Mouse (Mus musculus) heart, postnatal 14 days (tissue): ENCODE data around the gene Fat2. TPM values are rescaled to one million over a fixed set of nuclear protein-coding genes. Genes with fewer than 3 reads are reported as not detected.

Experiments
- DNase-seq, 2 experiments: peaks; one replicate each; pipeline ENCODE4 v3.0.0; 2021 to 2022
- intact Hi-C: fragments of 180-260 bp; cut with DNase I; formaldehyde crosslinking; loops from one replicate; pipeline ENCODE4 v1.15.1; 2025
- total RNA-seq, 2 experiments: library from RNA; stranded (reverse); gene quantifications; 2 replicates each; pipeline ENCODE4 v1.2.3; 2021

Gene Fat2
- total RNA-seq, 2 experiments from 2014 or later = 0.07 to 0.10 TPM

DNA sequence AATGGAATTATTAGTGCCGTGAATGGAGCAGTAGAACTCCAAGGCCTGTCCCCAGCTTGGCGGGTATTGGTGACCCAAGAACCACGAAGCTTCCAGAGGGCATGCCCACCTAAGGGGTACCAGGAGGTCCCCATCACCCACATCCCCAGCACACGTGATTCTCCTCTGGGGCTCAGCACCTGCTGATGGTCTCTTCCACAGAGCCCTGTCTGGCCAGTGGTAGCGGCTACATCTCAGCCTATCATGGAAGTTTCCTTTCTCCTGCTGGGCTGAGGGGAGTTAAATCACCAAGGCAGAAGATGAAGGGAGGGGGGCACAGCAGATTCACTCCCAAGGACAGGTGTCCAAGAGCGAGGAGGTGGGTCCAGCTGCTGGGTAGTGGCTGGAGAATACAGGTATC, 2.3 kb downstream of the Fat2 start:
- no peak for DNase-seq
- intact Hi-C loops = no loop called here

DNA sequence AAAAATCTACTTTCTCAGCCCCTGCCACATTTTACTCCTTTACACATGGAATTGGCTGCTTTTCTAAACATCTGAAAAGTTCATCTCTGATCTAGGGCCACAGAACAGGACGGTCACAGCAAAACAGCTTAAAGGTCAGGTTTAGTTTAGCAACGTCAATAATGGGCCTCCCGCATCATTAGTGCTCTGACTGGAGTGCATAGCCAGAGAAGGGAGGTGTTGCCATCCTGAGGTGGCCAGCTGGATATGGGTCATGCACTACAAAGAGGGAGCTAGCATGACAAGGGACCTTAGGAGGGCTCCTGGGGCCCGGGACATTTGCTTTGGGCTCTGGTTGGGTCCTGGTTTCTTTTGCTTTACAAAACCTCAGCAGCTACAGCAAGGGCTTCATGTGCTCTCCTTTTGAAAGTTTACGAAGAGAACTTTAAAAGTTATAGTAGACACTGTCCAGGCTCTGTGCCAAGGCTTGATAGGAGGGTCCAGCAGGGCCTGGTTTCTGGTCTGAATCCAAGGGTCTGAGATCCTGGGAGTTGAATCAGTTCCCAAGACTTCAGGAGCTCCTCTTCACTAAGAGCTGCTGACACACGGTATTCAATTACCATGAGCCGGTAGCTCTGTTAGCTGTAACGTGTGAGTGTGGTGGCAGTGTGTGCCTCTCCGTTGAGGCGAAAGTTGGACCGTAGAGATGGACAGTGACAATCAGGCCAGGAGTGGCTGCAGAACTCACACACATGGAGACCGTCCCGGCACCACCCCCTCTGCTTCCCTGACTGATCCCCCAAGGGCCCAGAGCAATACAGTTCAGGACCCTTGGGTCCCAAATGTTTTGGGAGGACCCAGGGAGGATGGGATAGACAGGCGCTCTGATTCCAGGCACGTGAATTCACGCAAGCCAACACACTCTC, 6.2 kb downstream of the Fat2 start:
- DNase-seq = peak in 1 of 2 experiments; percentile 29
- intact Hi-C loops = no loop called here

- intact Hi-C loops = no loop called here
- no peak for DNase-seq
Observed at GRCm38 (mm10) chr11:55327558-55328409, 8.6 kb downstream of the Fat2 start.

DNA sequence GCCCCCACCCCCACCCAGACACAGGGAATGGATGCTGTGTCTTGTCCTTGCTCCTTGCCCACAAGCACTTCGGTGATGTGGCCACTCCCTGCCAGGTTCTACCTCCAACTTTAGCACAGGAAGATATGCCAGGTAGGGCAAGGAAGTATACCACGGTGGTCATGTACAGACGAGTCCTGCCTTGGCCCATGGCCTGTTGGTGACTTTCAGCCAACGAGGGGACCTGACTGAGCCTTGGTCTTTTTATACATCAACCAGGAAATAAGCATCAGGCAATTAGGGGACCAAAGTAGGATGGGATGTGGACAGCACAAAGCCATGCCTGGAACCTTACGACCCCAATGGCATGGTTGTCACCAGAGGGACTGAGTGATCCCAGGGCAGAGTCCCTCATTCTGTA, 9.3 kb downstream of the Fat2 start:
- intact Hi-C loops = no loop called here
- no peak for DNase-seq

DNA sequence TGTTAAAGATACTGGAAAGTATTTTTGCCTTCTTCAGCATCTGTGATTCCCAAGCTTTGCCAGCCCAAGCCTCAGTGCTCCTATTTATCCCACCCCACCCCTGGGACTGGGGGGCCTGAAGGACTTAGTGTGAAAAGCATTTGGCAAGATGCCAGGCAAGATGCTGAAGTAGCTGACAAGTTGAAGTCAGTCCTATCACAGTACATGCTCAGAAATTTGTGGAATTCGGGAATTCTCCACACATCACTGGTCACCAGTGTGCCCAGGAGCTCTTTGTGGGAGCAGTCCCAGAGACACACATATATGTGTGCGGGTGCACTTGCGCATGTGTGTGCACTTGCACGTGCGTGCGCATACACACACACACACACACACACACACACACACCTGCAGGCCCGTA, 10.2 kb downstream of the Fat2 start:
- DNase-seq = no peak
- intact Hi-C loops = no loop called here

DNA sequence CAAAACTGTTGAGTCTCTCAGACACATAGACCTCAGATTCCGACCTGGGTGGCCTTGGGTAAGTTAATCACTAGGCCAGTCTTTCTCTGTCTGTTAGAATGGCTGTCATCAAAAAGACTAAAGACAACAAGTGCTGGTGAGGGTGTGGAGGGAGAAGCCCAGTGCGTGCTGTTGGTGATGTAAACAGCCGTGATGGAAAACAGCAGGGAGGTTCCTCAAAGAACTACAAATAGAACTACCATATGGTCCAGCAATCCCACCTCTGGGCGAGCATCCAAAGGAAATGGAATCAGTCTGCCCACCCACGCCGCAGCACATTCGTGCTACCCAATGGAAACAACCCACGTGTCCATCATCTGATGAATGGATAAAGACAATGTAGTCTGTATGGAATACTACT, 12.5 kb downstream of the Fat2 start:
- peak in 1 of 2 experiments; percentile 13 for DNase-seq
- intact Hi-C loops = no loop called here

- intact Hi-C loops = no loop called here
- DNase-seq = no peak
Observed at GRCm38 (mm10) chr11:55320990-55321389, 15.4 kb downstream of the Fat2 start.

DNA sequence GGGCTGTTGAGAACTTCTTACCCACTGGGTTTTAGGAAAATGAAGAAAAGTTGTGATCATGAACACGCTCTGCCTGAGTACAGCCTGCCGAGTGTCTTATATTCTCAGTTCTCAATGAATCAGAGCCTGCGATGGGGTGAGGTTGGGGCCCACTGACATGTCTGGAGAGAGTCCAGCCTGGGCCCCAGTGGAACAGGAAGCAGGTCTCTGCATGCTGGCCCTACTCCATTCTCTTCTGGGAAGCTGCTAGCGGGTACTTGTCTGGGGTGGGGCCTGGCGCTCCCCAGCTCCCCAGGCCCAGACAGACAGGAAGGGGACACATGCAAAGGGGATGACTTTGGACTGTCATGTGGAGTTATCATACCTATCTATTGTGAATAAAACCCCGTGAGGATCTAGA, 20.4 kb downstream of the Fat2 start:
- intact Hi-C loops = no loop called here
- DNase-seq = no peak

DNA sequence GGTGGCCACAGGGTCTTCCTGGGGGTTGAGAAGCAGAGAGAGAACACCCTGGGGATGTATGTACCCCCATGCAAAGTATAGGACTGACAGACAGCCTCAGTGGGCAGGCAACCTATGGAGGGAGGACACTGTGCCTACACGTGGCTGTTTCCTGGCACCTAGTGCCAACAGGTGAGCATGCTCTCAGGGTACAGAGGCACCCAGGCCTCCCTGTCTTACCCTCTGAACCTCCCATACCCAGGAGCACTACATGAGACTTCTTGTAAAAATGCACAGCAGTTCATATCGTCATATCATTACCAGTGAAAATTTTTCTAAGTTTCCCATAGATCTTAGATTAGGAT, 21.7 kb downstream of the Fat2 start:
- no peak for DNase-seq
- intact Hi-C loops = no loop called here

- intact Hi-C loops = no loop called here
- DNase-seq = no peak
Observed at GRCm38 (mm10) chr11:55313768-55314703, 22.3 kb downstream of the Fat2 start.

- DNase-seq = no peak
- intact Hi-C loops = no loop called here
Observed at GRCm38 (mm10) chr11:55302350-55302749, 34.0 kb downstream of the Fat2 start.

DNA sequence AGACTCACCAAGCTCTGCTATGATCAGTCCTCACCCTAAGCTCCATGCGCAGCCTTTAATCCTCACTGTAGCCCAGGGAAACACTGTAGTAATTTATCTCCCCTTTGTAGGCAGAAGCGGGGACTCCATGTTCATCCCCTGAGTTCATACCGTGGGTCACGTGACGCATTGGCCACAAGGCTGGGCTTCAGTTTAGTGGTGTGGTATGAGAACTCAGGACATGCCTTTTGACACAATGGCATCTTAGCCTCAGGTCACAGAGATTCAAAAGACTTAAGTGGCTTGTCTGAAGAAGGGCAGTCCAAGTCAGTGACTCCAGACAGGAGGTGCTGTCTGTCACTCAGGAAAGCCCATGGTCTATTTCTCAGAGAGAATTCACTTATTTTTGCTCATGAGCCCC, 43.2 kb downstream of the Fat2 start:
- intact Hi-C loops = no loop called here
- DNase-seq = no peak

- no peak for DNase-seq
- intact Hi-C loops = no loop called here
Observed at GRCm38 (mm10) chr11:55291901-55292300, 44.5 kb downstream of the Fat2 start.

GRCm38 (mm10) chr11:55289851-55290391, 46.4 kb downstream of the Fat2 start:
- no peak for DNase-seq
- intact Hi-C loops = no loop called here

DNA sequence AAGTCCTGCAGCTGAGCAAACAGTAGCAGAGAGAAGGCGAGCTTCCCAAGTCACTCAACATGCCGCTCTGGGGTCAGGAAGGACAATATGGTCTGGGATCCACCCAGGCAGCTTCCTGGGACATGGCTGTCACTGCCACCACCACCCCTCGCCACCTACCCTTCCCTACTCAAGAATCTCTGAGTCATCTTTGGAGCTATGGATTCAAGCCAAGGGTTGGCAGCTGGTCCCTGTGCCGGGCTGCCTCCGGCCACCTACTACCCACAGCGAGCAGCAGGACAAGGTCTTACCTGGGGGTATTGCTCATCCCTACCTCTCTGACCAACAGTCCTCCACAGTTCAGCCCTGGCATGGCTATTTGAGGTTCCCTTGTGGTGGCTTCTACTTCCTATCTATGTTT, 61.6 kb downstream of the Fat2 start:
- no peak for DNase-seq
- intact Hi-C loops = no loop called here

GRCm38 (mm10) chr11:55268580-55268979, 67.8 kb downstream of the Fat2 start:
- DNase-seq = no peak
- intact Hi-C loops = no loop called here

DNA sequence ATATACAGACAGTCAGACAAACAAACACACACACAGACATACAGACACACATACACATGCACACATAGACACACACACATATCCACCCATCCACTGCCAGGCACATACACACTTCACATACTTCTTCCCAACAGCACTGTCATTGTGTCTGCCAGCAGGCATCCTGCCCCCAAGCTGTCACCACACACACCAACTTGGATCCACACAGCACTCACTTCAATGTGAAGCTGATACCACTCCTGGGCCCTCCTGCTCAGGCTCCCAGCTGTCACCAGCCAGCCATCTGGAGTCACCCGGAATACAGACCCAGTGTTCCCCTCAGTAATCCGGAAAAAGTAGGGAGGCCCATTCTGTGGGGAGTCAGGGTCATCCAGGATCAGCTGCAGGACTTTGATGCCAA, 70.7 kb downstream of the Fat2 start:
- intact Hi-C loops = no loop called here

GRCm38 (mm10) chr11:55264318-55264717, 72.0 kb downstream of the Fat2 start:
- DNase-seq = no peak
- intact Hi-C loops = loop anchor here (5.0 kb wide), 1 partner anchor 113 kb away; no protein-coding TSS in a partner anchor

More for the DNA sequence above, 70.7 kb downstream of the Fat2 start:
- DNase-seq = peak in 1 of 2 experiments; percentile 40

GRCm38 (mm10) chr11:55262000-55262399, 74.4 kb downstream of the Fat2 start:
- intact Hi-C loops = loop anchor here (5.0 kb wide), 1 partner anchor 115 kb away; no protein-coding TSS in a partner anchor
- DNase-seq = peak; percentile 64 to 80

DNA sequence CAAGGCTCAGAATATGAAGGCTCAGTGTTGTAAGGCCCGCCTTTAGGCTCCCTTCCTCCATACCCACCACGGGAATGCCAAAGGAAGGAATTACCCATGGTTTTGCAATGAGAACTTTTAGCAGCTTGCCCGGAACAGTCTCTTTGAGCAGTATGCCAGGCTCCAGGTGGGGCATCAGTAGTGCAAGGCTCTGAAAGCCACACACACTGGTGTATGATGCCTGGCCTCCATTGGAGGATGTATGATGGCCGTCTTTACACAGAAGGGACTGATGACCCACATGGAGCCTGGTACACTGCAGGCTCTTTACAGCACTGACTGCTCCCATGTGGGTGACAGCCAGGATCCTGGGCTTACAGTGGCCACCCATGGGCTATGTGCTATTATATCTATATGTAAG, 75.3 kb downstream of the Fat2 start:
- intact Hi-C loops = loop anchor here (5.0 kb wide), 1 partner anchor 116 kb away; no protein-coding TSS in a partner anchor
- DNase-seq = no peak
